Mouse (Mus musculus): ENCODE measurements at regions not wholly inside any gene's neighbourhood (a gene's known extent, or its start where the extent isn't known, plus 50 kb on each side); places are given as distances from the start of the nearest gene placed in this dataset.

DNA sequence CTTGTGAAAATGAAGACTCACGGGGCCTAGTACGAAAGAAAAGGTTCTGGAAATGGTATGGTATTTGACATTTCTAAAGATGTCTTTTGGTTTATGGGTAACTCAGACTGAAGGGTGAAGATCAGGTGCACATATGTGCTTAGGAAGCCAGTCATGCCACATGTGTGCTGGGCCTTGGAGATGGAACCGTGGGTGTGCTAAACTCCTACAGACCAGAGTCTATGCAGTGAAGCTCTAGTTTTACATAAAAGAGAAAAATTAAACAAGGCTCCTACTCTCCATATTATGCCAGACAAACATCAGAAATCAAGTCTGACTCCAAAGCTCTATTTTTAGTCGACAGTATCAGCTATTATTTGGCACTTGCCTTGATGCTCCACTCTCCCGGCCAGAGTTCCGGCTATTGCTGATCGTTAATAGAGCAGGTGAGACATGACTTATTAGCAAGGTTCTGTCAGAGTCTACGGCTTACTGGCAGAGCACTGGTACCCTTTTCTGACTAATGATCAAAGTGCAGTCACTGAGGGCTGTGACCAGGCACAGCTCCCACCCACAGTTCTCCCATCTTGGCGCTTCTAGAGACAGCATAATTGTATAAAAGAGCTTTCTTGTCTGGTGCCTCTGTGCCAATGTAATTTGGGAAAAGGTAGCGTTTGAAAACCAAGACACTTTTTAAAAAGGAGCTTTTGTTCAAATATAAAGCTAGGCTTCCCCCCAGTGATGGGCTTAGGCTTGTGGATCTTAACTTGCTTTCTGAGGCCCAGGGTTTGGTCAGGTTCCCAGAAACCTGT, 119.2 kb upstream of the Ccdc122 start:
- Histone ChIP-seq H3K4me2 (no peak overlapping the region), H3K27me3 (no peaks in the 10 kb centered on the region), H3K27ac (0 out of 2 replicates have a peak overlapping the region, but pooled peaks have one; percentile 25), H3K36me3 (no peaks in the 10 kb centered on the region), H3K9me3 (no peaks in the 10 kb centered on the region), H3K9ac (replicated peaks) (no peak overlapping the region), H3K4me1 (replicated peaks) (peaks cover 2% of the 10 kb centered on the region; the same call in 1 of the 2 replicates), H3K4me3 (replicated peaks) (no peak overlapping the region)
- ATAC-seq (ENCODE audit: insufficient number of reproducible peaks, insufficient read depth, low FRiP score, low TSS enrichment, low read depth), result no peak
- 56% methylated on average over 10 of the region's 10 CpGs for WGBS

DNA sequence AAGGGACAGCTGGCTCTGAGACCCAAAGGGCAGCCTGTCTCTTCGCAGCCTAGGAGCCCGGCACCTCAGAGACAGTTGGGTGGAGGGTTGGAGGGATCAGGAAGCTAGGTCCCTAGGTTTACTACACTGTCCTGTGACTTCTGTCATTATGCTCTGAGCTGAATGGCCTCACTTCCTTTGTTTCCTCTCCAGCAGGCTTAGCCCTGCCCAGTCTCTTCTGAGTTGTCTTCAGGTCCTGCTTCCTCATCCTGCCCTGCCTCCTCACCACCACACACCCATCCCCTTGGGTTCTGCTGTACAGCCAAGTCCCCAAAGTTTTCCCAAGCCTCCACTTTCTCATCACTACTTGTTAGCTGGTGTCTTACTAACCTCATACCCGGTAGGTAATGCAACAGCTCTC, 122.7 kb upstream of the Ccdc122 start:
- Histone ChIP-seq H3K4me3 (replicated peaks) (no peak overlapping the region), H3K4me1 (replicated peaks) (peaks cover 2% of the 10 kb centered on the region; the same call in 1 of the 2 replicates), H3K9me3 (no peaks in the 10 kb centered on the region), H3K4me2 (no peak overlapping the region), H3K9ac (replicated peaks) (no peak overlapping the region), H3K27ac (no peak overlapping the region), H3K36me3 (no peaks in the 10 kb centered on the region), H3K27me3 (no peaks in the 10 kb centered on the region)
- 93% methylated on average over 3 of the region's 3 CpGs for WGBS
- no peak for ATAC-seq (ENCODE audit: insufficient number of reproducible peaks, insufficient read depth, low FRiP score, low TSS enrichment, low read depth)

DNA sequence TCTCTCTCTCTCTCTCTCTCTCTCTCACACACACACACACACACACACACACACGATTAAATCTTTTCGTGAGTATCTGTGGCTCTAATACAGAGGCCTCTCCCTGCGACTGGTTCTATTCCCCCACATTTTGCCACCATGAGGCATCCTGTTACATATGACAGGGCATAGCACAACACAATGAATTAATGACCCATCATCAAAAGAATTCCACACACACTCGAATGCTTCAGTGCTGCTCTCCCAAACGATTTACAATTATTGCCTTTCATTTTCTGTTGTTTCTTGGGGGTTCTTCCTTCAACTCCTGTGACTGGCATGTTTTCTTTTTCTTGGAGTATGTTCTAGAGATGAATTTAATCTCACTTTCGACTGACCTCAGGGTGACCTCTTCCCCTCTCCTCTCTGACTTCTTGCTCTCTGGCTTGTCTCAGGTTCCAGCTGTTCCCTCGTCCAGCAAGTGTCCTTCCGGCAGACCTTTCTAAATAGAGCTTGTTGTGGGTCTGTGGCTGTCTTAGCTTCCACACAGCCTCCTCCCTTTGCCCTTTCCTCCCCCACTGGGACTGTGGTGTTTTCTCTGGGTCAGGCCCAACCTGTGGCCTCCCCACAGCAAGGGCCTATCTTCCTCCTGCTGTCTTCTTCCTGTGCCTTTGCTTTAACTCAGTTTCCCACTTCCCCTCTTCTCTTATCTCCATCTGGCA, 124.1 kb upstream of the Ccdc122 start:
- H3K36me3 ChIP-seq, result no peaks in the 10 kb centered on the region
- no peak overlapping the region for H3K27ac ChIP-seq
- H3K9me3 ChIP-seq, result no peaks in the 10 kb centered on the region
- ATAC-seq (ENCODE audit: insufficient number of reproducible peaks, insufficient read depth, low FRiP score, low TSS enrichment, low read depth), result no peak
- H3K9ac ChIP-seq (replicated peaks), result no peak overlapping the region
- H3K4me3 ChIP-seq (replicated peaks), result no peak overlapping the region
- H3K4me2 ChIP-seq, result no peak overlapping the region
- H3K27me3 ChIP-seq, result no peaks in the 10 kb centered on the region
- 29% methylated on average over 8 of the region's 8 CpGs for WGBS
- H3K4me1 ChIP-seq (replicated peaks), result peaks cover 8% of the 10 kb centered on the region; the same call in 1 of the 2 replicates

DNA sequence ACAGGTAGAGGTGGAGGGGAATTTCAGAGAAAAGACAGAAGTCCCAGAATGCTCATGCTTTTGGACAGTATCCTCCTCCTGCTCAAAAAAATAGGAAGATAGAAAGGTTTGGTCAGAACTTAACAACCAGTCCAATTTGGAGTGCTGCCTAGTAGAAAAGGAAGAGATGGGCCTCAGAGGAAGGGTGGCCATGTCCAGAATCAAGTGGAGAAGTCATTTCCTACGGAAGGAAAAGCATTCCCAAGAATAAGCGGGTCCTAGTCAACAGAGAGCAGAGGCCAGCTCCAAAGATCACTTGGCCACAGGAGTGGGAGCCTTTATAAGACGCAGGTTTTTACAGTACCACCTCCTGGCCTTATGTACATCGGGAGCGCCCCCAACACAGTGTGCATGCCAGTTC, 125.3 kb upstream of the Ccdc122 start:
- Histone ChIP-seq H3K4me2 (no peak overlapping the region), H3K36me3 (no peaks in the 10 kb centered on the region), H3K9ac (replicated peaks) (no peak overlapping the region), H3K4me3 (replicated peaks) (no peak overlapping the region), H3K27me3 (no peaks in the 10 kb centered on the region), H3K27ac (no peak overlapping the region), H3K9me3 (no peaks in the 10 kb centered on the region), H3K4me1 (replicated peaks) (peaks cover 8% of the 10 kb centered on the region; the same call in 1 of the 2 replicates)
- ATAC-seq (ENCODE audit: insufficient number of reproducible peaks, insufficient read depth, low FRiP score, low TSS enrichment, low read depth), result no peak
- 87% methylated on average over 5 of the region's 5 CpGs for WGBS

DNA sequence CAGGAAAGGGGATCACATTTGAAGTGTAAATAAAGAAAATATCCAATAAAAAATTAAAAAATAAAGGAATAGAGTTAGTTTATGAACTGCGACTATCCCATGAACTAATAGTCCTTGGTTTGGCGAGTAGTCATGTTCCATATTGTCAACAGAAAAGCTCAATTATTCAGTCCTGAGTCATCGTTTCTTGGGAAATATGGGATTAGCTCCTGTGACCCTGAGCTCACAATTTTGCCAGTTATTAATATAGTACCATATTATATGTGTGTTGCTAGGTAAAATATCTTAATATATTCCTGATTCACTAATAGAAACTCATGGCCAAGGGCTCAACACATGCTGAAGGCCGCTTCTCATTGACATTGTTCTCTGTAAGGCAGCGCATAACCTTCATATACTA, 126.4 kb upstream of the Ccdc122 start:
- ATAC-seq (ENCODE audit: insufficient number of reproducible peaks, insufficient read depth, low FRiP score, low TSS enrichment, low read depth), result no peak
- peaks cover 8% of the 10 kb centered on the region; the same call in 1 of the 2 replicates for H3K4me1 ChIP-seq (replicated peaks)
- H3K9ac ChIP-seq (replicated peaks), result no peak overlapping the region
- no peak overlapping the region for H3K4me3 ChIP-seq (replicated peaks)
- 83% methylated on average over 5 of the region's 5 CpGs for WGBS
- H3K4me2 ChIP-seq, result no peak overlapping the region
- no peaks in the 10 kb centered on the region for H3K27me3 ChIP-seq
- H3K36me3 ChIP-seq, result no peaks in the 10 kb centered on the region
- H3K27ac ChIP-seq, result no peak overlapping the region
- no peaks in the 10 kb centered on the region for H3K9me3 ChIP-seq

DNA sequence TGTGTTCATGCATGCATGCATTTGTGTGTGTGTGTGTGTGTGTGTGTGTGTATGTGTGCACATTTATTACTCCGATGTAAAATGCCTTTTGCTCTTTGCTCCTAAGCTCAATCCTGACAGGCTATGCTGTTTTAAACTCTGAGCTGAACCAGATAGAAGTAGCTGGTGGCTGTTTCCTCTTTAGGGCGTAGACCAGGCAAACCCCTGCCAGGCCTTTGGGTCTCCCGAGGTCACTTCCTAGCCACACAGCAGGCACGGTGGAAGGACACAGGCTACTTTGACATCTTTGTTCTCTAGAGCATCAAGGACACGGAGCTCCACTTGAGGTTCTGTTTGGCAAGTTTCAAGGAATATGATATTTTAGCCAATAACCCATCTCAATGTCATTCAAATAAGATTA, 128.6 kb upstream of the Ccdc122 start:
- no peak overlapping the region for H3K4me3 ChIP-seq (replicated peaks)
- no peaks in the 10 kb centered on the region for H3K9me3 ChIP-seq
- H3K4me2 ChIP-seq, result no peak overlapping the region
- WGBS, result 57% methylated on average over 5 of the region's 5 CpGs
- H3K4me1 ChIP-seq (replicated peaks), result peaks cover 8% of the 10 kb centered on the region; the same call in 1 of the 2 replicates
- no peak overlapping the region for H3K27ac ChIP-seq
- ATAC-seq (ENCODE audit: insufficient number of reproducible peaks, insufficient read depth, low FRiP score, low TSS enrichment, low read depth), result no peak
- H3K9ac ChIP-seq (replicated peaks), result no peak overlapping the region
- H3K27me3 ChIP-seq, result no peaks in the 10 kb centered on the region
- H3K36me3 ChIP-seq, result no peaks in the 10 kb centered on the region

DNA sequence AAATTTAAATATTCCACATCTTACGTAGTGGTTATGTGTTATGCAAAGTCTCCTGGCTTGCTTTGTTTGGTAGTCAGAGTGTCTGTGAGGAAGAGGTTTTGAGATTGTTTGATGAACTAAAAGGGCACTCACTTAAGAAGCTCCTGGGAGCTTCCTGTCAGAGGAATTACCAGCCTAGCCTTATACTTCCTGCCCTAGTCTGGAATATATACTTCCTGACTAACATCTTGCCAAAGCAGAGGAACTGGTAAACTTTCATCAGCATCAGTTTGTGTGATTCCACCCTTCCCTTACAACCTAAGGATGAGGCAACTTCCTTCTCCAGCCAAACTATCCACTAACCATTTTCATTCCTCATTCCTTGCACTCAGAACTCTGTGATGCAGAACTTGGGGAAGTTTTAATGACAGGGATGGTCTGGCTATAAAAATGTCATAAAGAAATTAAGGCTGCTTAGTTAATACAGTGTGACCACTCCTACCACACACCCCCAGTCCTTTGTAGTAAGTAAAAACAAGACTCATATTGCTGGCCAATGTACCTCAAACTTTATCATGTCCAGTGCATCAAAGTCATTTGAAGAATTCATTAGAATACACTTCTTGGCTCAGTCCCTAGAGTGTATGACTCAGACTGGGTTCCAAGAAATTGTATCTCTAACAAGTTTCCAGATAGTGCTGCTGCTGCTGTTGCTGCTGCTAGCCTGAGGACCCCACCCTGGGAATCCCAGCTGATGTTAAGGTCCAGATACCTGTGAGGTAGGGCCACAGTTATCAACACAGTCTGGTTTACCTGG, 133.4 kb upstream of the Ccdc122 start:
- H3K36me3 ChIP-seq, result no peaks in the 10 kb centered on the region
- H3K27me3 ChIP-seq, result no peaks in the 10 kb centered on the region
- no peak overlapping the region for H3K4me3 ChIP-seq (replicated peaks)
- H3K9ac ChIP-seq (replicated peaks), result no peak overlapping the region
- ATAC-seq (ENCODE audit: insufficient number of reproducible peaks, insufficient read depth, low FRiP score, low TSS enrichment, low read depth), result no peak
- H3K4me2 ChIP-seq, result no peak overlapping the region
- H3K9me3 ChIP-seq, result no peaks in the 10 kb centered on the region
- peaks cover 7% of the 10 kb centered on the region for H3K4me1 ChIP-seq (replicated peaks)
- 87% methylated on average over 1 of the region's 1 CpGs for WGBS
- H3K27ac ChIP-seq, result no peak overlapping the region

DNA sequence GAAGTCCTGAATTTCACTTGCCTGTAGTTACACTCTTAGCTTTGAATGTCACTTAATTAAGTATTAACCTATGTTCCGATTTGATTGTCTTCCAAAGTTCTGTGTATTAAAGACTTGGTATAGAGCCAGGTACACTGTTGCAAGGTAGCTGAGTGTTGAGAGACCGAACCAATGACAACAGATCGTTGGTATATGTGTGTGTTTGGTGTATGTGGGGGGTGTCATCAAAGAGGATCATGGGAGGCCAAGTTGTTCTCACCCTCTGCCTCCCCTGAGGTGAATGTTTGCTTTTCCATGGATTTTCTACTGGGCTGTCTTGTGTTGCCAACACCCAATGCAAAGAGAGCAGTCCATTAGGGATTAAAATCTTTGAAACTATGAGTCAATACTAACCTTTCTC, 135.1 kb upstream of the Ccdc122 start:
- Histone ChIP-seq H3K9ac (replicated peaks) (no peak overlapping the region), H3K9me3 (no peaks in the 10 kb centered on the region), H3K4me2 (no peak overlapping the region), H3K36me3 (no peaks in the 10 kb centered on the region), H3K4me3 (replicated peaks) (no peak overlapping the region), H3K27me3 (no peaks in the 10 kb centered on the region), H3K4me1 (replicated peaks) (peaks cover 3% of the 10 kb centered on the region; the same call in 1 of the 2 replicates), H3K27ac (no peak overlapping the region)
- no peak for ATAC-seq (ENCODE audit: insufficient number of reproducible peaks, insufficient read depth, low FRiP score, low TSS enrichment, low read depth)
- 89% methylated on average over 3 of the region's 3 CpGs for WGBS

DNA sequence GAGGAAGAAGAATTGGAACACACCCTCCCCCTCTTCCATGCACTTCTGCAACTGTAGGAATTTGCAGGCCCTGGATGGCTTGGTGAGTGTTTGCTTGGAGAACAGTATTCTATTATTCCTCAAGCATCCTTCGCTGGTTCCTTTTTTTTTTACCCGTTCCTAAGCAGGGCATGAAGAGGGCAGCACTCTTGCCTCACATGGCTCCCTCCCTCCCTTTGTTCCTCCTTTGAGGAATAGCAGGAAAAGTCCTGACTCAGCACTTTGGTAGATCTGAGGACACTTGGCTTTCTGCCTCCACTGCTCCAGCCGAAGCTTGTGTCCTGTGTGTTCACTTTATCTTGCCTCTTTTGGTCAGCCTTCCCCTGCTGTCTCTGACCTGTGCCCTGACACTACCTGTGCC, 137.2 kb upstream of the Ccdc122 start:
- ATAC-seq (ENCODE audit: insufficient number of reproducible peaks, insufficient read depth, low FRiP score, low TSS enrichment, low read depth), result no peak
- WGBS, result 27% methylated on average over 3 of the region's 3 CpGs

DNA sequence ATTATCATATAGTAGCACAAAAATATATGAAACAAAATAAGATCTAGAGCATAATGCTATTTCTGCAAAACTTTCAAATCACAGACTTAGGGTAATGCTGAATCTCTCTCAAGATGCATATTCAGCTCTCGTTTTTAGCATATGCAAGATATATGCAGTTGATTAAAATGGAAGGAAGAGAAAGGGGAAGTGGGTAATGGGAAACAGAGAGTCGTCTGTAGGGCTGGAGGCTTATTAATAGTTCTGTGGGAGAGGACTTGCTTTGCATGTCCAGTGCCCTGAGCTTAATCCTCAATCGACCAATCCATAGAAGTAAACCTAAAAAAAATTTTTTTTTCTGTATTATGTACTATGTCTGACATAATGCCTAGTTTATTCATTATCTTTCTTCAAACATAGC, 148.9 kb upstream of the Ccdc122 start:
- peaks cover 15% of the 10 kb centered on the region for H3K4me1 ChIP-seq (replicated peaks)
- H3K27me3 ChIP-seq, result no peaks in the 10 kb centered on the region
- H3K27ac ChIP-seq, result no peak overlapping the region
- H3K4me2 ChIP-seq, result no peak overlapping the region
- no peaks in the 10 kb centered on the region for H3K36me3 ChIP-seq
- WGBS, result 50% methylated on average over 3 of the region's 3 CpGs
- no peak for ATAC-seq (ENCODE audit: insufficient number of reproducible peaks, insufficient read depth, low FRiP score, low TSS enrichment, low read depth)
- H3K9me3 ChIP-seq, result no peaks in the 10 kb centered on the region
- no peak overlapping the region for H3K4me3 ChIP-seq (replicated peaks)
- H3K9ac ChIP-seq (replicated peaks), result no peak overlapping the region

More for the DNA sequence above, 137.2 kb upstream of the Ccdc122 start:
- no peak overlapping the region for H3K4me2 ChIP-seq
- H3K27ac ChIP-seq, result no peak overlapping the region
- peaks cover 3% of the 10 kb centered on the region; the same call in 1 of the 2 replicates for H3K4me1 ChIP-seq (replicated peaks)
- H3K9ac ChIP-seq (replicated peaks), result no peak overlapping the region
- no peaks in the 10 kb centered on the region for H3K9me3 ChIP-seq
- H3K27me3 ChIP-seq, result no peaks in the 10 kb centered on the region
- no peaks in the 10 kb centered on the region for H3K36me3 ChIP-seq
- H3K4me3 ChIP-seq (replicated peaks), result no peak overlapping the region

DNA sequence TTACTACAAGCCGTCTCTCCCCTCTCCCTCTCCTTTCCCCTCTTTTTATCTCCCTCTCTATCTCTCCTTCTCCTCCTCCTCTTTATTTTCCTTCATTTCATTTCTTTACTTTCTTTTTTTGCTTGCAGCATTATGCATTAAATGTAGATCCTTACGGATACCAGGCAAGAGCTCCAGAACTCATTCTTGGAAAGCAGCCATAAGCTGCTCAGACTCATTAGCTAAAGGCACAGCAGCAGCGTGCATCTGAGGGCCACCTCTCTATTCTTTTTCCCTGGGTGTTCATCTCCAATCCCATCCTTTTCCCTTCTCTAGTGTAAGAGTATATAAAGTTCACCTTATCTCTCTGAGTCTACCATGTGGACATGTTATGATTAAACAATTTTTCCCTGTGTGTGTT, 149.4 kb upstream of the Ccdc122 start:
- Histone ChIP-seq H3K4me2 (no peak overlapping the region), H3K9ac (replicated peaks) (no peak overlapping the region), H3K4me1 (replicated peaks) (peaks cover 20% of the 10 kb centered on the region), H3K27ac (no peak overlapping the region), H3K27me3 (no peaks in the 10 kb centered on the region), H3K9me3 (no peaks in the 10 kb centered on the region), H3K4me3 (replicated peaks) (no peak overlapping the region), H3K36me3 (no peaks in the 10 kb centered on the region)
- 69% methylated on average over 3 of the region's 3 CpGs for WGBS
- no peak for ATAC-seq (ENCODE audit: insufficient number of reproducible peaks, insufficient read depth, low FRiP score, low TSS enrichment, low read depth)
